Mouse (Mus musculus) limb, embryonic 14.5 days (tissue): ENCODE results near the gene Lyve1. TPM values are rescaled to one million over a fixed set of nuclear protein-coding genes. Genes with fewer than 3 reads are reported as not detected.

Source experiments
- ATAC-seq: fragments of 200-750 bp; cut with Nextera tagmentation; 2 replicates; pipeline ENCODE4 v1.8.0; 2017; ENCODE audit warnings: low read depth, moderate number of reproducible peaks, moderate TSS enrichment; ENCODE audit not compliant: low FRiP score
- DNase-seq: peaks from one replicate; pipeline ENCODE4 v3.0.0-alpha.2; 2015; ENCODE audit warnings: low spot score
- H3K27ac ChIP-seq: fragments of 300-500 bp; sonication (generic); replicated peaks from 2 replicates; pipeline ENCODE4 v1.5.1; 2014; ENCODE audit warnings: low read depth, mild to moderate bottlenecking, low read length, moderate library complexity, mixed read lengths
- H3K27me3 ChIP-seq: fragments of 300-500 bp; sonication (generic); 2 replicates; pipeline ENCODE4 v1.6.1; 2014; ENCODE audit warnings: low read length, mixed read lengths; ENCODE audit not compliant: control insufficient read depth, insufficient read depth
- H3K36me3 ChIP-seq: fragments of 300-500 bp; sonication (generic); 2 replicates; pipeline ENCODE4 v1.6.1; 2014; ENCODE audit warnings: mild to moderate bottlenecking, low read length, moderate library complexity, mixed read lengths; ENCODE audit not compliant: control insufficient read depth, insufficient read depth
- H3K4me1 ChIP-seq: fragments of 300-500 bp; sonication (generic); 2 replicates; pipeline ENCODE4 v1.6.1; 2014; ENCODE audit warnings: antibody characterized with exemption, low read length, mixed read lengths; ENCODE audit not compliant: control insufficient read depth, insufficient read depth
- H3K4me2 ChIP-seq: fragments of 300-500 bp; sonication (generic); replicated peaks from 2 replicates; pipeline ENCODE4 v1.6.1; 2014; ENCODE audit warnings: low read depth, mild to moderate bottlenecking, low read length, moderate library complexity; ENCODE audit not compliant: severe bottlenecking
- H3K4me3 ChIP-seq: fragments of 300-500 bp; sonication (generic); replicated peaks from 2 replicates; pipeline ENCODE4 v1.5.1; 2014; ENCODE audit warnings: low read length
- H3K9ac ChIP-seq: fragments of 300-500 bp; sonication (generic); 2 replicates; pipeline ENCODE4 v1.6.1; 2014; ENCODE audit warnings: mild to moderate bottlenecking, low read depth, low read length, moderate library complexity; ENCODE audit not compliant: severe bottlenecking
- H3K9me3 ChIP-seq: fragments of 300-500 bp; sonication (generic); 2 replicates; pipeline ENCODE4 v1.6.1; 2016; ENCODE audit warnings: low read length; ENCODE audit not compliant: control insufficient read depth
- POLR2A ChIP-seq: fragments of 200-500 bp; IDR thresholded peaks from 2 replicates; pipeline ENCODE4 v1.8.0; 2012; ENCODE audit warnings: inconsistent platforms, mild to moderate bottlenecking, moderate library complexity, borderline replicate concordance; ENCODE audit not compliant: insufficient read depth, insufficient read length; ENCODE audit errors: extremely low read depth
- WGBS: fragments of 180-500 bp; shearing (Covaris S2); extraction: QIAGEN DNeasy Blood & Tissue Kit; methylation state at CpG from one replicate; pipeline ENCODE4 v1.1.7; 2014; 5-methylcytosine and 5-hydroxymethylcytosine counted together
- polyA plus RNA-seq, 2 experiments: library from polyadenylated mRNA; depleted of rRNA in 1 of 2; stranded (reverse) in 1 of 2; unstranded in 1 of 2; fragments of >200 nt; fragmentation: Nextera tagmentation in 1 of 2; extraction: Ambion mirVana in 1 of 2; gene quantifications; 2 replicates each; pipeline versions ENCODE4 v1.2.1 to v1.2.3; 2012 to 2014

Gene Lyve1
- polyA plus RNA-seq (2012; rRNA removed) (9.7 and 10.6 TPM in 2 replicates), polyA plus RNA-seq (2014; fragmentation: Nextera tagmentation; extraction: Ambion mirVana) (5.1 and 10.2 TPM in 2 replicates)

- Histone ChIP-seq H3K9me3 (no peaks in the 10 kb centered on the region), H3K4me2 (no peak within 1 kb of the TSS), H3K36me3 (no peaks in the 10 kb centered on the region), H3K27me3 (no peaks in the 10 kb centered on the region), H3K4me3 (no peak within 1 kb of the TSS), H3K27ac (no peak within 1 kb of the TSS), H3K4me1 (no peaks in the 10 kb centered on the region), H3K9ac (no peak within 1 kb of the TSS)
- ATAC-seq (no peak), DNase-seq (no peak)
- TF ChIP-seq POLR2A = no peak
- WGBS = 82% methylated on average over 12 of the region's 12 CpGs
These were observed at the start of gene Lyve1 for GRCm38 (mm10) chr7:110862751-110863289. Gene Lyve1 (minus strand): TSS chr7:110863239.

GRCm38 (mm10) chr7:110908209-110909144 lies 45.4 kb upstream of the Lyve1 start:
- H3K27ac ChIP-seq = no peak overlapping the region
- no peak overlapping the region for H3K4me3 ChIP-seq
- DNase-seq (no peak), ATAC-seq (no peak)
- no peak for TF ChIP-seq POLR2A
- no peaks in the 10 kb centered on the region for H3K27me3 ChIP-seq
- H3K4me2 ChIP-seq = no peak overlapping the region
- H3K9me3 ChIP-seq = no peaks in the 10 kb centered on the region
- H3K4me1 ChIP-seq = no peaks in the 10 kb centered on the region
- WGBS = 82% methylated on average over 8 of the region's 8 CpGs
- H3K9ac ChIP-seq = no peak overlapping the region
- H3K36me3 ChIP-seq = no peaks in the 10 kb centered on the region

DNA sequence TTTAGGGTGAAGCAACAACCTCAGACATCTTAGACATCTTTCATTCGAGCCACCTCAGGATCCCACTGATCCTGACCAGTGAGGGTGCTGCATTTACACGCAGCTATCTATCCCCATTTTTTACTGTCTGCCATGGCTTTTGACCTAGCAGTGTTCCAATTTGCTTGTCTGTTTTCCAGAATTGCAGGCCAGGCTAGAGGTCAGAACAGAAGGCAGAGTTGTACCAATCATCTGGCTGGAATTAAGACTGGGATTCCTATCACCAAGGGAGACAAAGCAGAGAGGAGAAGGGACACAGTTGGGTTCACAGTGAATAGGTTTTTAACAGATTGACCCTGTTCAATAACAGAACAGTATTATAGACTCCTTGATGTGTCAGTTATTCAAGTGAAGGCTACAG lies 43.5 kb upstream of the Lyve1 start:
- no peak for TF ChIP-seq POLR2A
- Histone ChIP-seq H3K4me3 (no peak overlapping the region), H3K9ac (no peak overlapping the region), H3K36me3 (no peaks in the 10 kb centered on the region), H3K4me1 (no peaks in the 10 kb centered on the region), H3K9me3 (no peaks in the 10 kb centered on the region), H3K4me2 (no peak overlapping the region), H3K27ac (no peak overlapping the region), H3K27me3 (no peaks in the 10 kb centered on the region)
- DNase-seq (no peak), ATAC-seq (no peak)
- WGBS = 83% methylated on average over 2 of the region's 2 CpGs

DNA sequence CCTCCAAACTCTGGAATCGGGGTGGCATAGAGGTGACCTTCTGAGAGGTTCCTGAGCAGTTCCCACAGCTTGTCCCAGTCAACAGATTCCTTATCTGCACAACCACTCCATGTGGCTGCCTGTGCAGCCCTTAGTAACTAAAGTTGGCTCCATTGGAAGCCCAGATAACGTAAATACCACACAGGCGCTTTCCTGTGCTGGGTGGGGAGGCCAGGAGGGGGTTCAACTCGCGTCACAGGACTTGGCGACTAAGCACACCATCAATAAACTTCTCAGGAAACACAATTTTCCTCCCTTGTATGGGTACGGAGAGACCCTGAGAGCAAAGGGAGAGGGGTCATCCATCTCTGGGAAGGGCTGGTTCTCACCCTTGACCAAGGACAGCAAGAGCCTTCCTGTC lies 40.2 kb upstream of the Lyve1 start:
- DNase-seq (no peak), ATAC-seq (no peak)
- 72% methylated on average over 7 of the region's 7 CpGs for WGBS

GRCm38 (mm10) chr7:110897202-110897601 lies 34.2 kb upstream of the Lyve1 start:
- no peaks in the 10 kb centered on the region for H3K36me3 ChIP-seq
- no peak for DNase-seq
- H3K9ac ChIP-seq = no peak overlapping the region
- no peaks in the 10 kb centered on the region for H3K9me3 ChIP-seq
- no peak overlapping the region for H3K4me3 ChIP-seq
- H3K27ac ChIP-seq = no peak overlapping the region
- no peak overlapping the region for H3K4me2 ChIP-seq
- H3K4me1 ChIP-seq = no peaks in the 10 kb centered on the region
- no peak for ATAC-seq
- TF ChIP-seq POLR2A = no peak
- no peaks in the 10 kb centered on the region for H3K27me3 ChIP-seq
- 89% methylated on average over 8 of the region's 8 CpGs for WGBS

More for the DNA sequence above, 40.2 kb upstream of the Lyve1 start:
- H3K4me3 ChIP-seq = no peak overlapping the region
- no peak overlapping the region for H3K4me2 ChIP-seq
- no peaks in the 10 kb centered on the region for H3K27me3 ChIP-seq
- H3K4me1 ChIP-seq = no peaks in the 10 kb centered on the region
- no peak overlapping the region for H3K27ac ChIP-seq
- H3K9ac ChIP-seq = no peak overlapping the region
- TF ChIP-seq POLR2A = no peak
- no peaks in the 10 kb centered on the region for H3K36me3 ChIP-seq
- H3K9me3 ChIP-seq = no peaks in the 10 kb centered on the region
